Mouse (Mus musculus): ENCODE results near the gene Tlr7.

Gene Tlr7

DNA sequence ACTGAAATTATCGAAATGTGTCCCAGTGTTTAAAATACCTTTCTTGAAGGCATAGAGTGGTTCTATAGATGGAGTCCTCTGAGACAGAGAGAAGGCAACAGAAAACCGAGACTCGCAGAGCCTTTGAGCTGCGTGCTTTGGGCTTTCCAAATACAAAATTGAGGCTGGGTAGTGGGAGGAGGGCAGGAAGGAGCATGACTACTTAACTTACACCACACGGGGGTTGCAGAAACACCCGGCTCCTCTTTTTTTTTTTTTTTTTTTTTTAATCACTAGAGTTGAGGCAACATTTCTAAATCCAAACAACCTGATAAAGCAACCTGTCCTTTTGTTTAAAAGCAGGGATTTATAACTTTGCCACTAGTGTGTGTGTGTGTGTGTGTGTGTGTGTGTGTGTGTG lies at the start of gene Tlr7:
Gene Tlr7, minus strand, starts transcription at position 160 of the 400 bp plus-strand sequence.
- CTCF ChIA-PET = interaction anchor here (0.6 kb wide), 1 partner anchor 46 kb away, joined by 7 read pairs; no protein-coding TSS in a partner anchor

DNA sequence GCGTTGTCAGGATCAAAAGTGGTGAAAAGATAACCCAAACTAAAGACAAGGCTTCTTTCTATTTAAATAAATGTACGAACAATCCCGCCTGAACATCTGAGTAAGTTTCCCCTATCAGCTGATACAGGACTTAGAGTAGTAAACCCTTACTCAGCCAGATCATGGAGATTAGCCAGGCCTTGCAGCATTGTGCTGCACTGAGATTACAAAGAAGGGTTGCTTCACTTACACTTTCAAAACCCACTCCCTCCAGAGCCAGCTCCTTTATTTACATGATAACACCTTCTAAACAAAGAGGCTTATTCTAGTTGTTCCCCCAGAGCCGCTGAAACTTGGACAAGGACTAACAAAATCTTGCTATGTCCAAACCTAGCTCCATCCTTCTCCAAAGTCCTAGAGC lies 49.7 kb upstream of the Tlr7 start:
- CTCF ChIA-PET = no interaction called here

DNA sequence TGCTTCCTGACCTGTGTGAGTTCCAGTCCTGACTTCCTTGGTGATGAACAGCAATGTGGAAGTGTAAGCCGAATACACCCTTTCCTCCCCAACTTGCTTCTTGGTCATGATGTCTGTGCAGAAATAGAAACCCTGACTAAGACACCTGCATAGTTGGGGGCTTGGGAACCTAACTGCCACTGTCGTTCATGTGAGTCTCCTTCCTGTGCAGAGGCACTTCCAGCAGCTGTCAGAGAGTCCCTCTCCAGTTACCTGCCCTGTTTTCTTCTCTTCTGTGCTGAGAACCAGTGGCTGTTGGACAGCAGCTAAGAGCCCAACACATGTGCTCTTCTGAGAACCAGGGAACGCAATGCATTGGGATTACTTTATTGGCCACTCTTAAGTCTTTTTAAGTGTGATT lies 30.9 kb upstream of the Tlr7 start:
- CTCF ChIA-PET = interaction anchor here (1.2 kb wide), 1 partner anchor 8 kb away, joined by 3 read pairs; no protein-coding TSS in a partner anchor

DNA sequence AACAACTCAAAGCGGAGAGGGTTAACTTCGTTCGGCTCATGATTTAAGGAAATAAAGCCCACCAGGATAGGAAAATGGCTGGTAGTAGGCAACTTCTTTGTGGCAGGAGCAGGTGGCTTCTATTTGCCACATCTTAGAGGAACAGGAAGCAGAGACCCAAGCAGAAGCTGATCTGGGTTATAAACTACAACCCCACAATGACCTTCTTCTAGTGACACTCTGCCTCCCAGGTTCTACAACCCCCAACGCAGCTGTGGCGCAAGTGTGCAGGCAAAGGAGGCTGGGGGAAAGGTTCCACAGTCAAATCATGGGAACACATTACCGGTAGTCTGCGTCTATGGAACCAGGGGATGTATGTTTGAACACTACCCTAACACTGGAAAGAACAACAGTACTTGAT lies 29.3 kb upstream of the Tlr7 start:
- CTCF ChIA-PET = interaction anchor here (0.5 kb wide), 1 partner anchor 20 kb away, joined by 12 read pairs; no protein-coding TSS in a partner anchor

DNA sequence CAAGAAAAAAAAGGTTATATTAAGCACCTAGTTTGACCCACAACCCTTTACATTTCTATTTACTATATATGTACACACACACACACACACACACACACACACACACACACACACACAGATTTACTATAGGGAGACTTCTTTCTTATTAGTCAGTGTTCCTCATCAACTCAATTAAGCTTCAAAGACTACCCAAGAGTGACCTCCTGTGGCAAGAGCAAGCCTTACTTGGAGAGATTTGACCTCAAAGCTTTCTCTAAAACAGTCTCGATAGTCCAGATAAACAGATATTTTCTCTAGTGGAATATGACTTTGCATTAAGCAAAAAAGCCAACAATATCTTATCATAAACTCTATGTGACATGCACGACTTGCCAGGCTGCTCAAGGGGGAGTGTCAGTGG lies 27.1 kb upstream of the Tlr7 start:
- CTCF ChIA-PET = interaction anchor here (0.6 to 0.9 kb wide), 2 partner anchors 19 to 68 kb away, joined by 3 to 4 read pairs; no protein-coding TSS in a partner anchor

DNA sequence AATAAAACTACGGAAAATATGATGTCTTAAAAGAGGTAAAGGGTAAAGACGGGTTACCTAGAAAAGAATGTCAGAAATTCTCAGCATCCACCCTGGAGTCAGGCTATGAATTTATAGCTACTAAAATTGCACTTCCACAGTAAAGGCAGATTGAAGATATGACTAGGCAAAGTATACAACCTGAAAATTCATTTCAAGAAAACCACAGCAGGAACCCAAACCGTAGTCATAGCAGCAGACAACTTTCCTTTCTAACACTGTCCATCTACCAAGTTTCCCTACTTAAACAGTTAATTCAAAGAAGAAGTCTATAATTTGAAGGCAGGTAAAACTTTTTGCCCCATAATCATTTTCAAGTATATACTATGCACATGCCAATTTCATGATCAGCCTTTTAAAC lies 25.6 kb upstream of the Tlr7 start:
- CTCF ChIA-PET = no interaction called here

DNA sequence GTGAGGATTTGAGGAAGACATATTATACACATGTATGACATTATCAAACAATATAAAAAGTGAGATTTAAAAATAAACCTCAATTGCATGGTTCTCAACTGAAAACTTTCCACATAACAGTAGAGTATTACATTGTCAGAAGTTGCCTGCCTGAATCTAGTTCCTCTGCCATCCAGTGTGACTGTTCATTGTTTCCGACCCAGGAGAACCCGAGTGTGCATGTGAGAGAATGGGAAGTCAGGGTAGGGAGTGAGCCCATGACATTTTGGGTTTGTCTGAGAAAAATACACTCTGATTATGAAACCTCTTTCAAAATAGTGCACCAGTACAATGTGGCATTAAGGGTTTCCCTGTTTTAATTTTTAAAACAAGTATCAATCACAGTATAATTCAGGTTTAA lies 23.3 kb upstream of the Tlr7 start:
- CTCF ChIA-PET = no interaction called here

DNA sequence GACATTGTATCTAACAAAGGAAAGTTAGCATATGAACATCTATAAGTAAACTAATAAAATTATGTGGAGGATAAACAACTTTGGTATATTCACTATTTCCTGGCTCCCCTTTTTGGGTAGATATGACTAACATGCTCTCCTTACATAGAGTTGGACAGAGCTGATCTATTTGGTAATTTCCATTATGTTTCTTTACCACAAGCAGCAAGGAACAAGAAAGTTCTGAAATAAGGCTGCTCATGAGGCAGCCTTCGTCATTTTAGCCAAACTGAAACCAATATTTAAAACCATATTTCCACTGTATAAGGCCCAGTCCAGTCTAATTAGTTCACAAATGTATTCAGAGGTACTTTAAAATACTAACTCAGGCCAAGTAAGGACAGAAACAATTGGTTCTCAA lies 16.1 kb upstream of the Tlr7 start:
- CTCF ChIA-PET = interaction anchor here (0.6 to 0.7 kb wide), 2 partner anchors 390 to 1230 kb away, joined by 3 to 9 read pairs; no protein-coding TSS in a partner anchor

DNA sequence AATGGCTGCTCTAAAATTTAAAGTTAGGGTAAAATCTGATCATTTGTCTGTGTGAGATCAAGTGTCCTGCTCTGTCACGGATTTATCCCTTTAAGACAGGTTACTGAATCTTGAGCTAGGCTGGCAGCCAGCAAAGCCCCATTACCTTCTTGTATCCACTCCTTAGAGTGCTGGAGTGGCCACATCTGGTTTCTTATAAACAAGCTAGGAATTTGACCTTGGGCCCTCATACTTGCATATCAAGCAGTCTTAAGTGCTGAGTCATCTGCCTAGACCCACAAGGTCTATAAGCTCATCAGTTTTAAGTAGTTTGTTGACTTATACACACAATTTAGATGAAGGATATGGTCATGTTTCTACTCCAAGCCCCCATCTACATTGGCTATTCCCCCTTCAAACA lies 14.0 kb upstream of the Tlr7 start:
- CTCF ChIA-PET = no interaction called here

DNA sequence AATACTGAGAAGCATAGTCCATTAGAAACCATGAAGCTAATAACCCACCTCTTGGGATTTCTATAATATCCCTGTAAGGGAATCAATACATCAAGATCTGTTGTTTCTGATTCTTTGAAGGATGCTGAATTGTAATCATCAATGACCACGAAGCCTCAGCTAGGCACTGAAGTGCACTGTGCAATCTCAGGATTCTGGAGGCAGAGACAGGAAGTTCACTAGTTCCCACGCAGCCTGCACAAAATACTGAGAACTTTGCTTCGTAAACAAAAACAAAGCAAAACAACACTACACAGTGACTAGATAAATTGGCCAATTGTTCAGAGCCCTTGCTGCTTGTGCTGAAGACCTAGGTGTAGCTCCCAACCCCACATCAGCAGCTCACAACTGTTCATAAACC lies 11.5 kb upstream of the Tlr7 start:
- CTCF ChIA-PET = no interaction called here

DNA sequence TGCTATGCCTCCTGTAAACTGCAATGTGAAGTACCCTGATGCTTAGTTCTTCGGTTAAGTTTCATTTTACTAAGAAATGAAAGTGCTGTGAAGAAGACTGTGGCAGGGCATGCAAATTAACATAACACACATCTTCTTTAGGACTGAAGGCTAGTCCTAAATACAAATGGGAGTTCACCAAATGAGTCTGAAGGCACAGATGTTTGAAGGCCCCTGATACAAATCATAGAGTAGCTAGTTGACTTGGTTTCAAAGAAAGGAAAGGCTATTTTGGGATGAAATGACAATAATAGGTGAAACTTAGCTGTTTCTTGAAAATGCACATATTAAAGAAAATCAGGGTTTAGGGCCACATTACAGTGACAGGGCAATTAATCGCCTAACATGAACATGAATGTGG lies 9.8 kb upstream of the Tlr7 start:
- CTCF ChIA-PET = interaction anchor here (0.7 kb wide), 2 partner anchors 13 to 19 kb away, joined by 6 to 12 read pairs; no protein-coding TSS in a partner anchor

DNA sequence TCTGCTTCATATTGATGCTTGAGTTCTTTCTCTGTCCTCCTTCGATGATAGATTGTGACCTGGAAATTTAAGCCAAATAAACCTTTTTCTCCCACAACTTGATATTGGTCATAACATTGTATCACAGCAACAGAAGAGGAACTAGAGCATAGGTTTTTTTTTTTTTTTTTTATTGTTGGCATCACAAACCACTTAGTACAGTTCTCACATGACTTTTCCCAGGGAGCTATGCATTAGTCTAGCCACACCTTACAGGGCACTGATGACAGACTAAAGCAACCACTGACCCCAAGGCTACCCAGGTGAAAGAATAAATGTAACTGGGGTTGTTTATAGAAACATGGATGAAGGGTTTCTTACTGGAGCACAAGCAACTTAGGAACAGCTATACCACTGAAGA lies 7.6 kb upstream of the Tlr7 start:
- CTCF ChIA-PET = interaction anchor here (1.2 kb wide), 1 partner anchor 10 kb away, joined by 3 read pairs; no protein-coding TSS in a partner anchor

DNA sequence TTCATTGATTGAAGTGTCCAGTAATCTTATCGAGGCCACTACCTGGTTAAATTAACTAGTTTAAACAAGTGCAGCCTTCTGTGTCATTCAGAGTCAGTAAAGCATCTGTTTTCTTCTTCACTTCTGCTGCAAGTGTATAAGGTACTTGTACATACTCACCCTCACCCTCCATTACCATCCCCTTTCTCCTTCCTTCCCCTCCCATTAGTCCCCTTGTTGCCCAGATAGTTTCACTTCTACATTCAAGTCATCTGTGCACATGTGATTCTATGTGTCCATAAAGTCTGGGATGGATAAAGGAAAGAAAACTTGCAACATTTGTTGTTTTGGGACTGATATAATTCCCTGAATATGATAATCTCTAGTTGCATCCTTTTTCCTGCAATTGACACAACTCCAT lies 4.2 kb upstream of the Tlr7 start:
- CTCF ChIA-PET = no interaction called here

DNA sequence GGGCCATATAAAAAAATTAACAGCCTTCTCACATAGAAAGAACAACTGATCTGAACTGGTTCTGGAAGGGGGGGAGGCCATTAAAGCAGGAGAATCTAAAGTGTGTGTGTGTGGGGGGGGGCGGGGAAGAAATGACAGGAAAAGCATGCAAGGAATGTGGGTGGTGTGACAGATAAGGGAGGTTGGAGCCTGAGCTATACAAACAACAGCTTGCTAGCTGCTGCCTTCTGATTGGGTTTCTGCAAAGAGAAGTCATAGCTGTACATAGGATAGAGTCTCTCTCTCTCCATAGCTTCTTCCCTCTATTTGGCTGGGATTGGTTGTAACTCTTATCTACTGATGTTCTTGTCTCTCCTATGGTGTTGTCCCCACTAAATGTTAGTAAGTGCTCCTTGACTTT lies 2.2 kb upstream of the Tlr7 start:
- CTCF ChIA-PET = no interaction called here

DNA sequence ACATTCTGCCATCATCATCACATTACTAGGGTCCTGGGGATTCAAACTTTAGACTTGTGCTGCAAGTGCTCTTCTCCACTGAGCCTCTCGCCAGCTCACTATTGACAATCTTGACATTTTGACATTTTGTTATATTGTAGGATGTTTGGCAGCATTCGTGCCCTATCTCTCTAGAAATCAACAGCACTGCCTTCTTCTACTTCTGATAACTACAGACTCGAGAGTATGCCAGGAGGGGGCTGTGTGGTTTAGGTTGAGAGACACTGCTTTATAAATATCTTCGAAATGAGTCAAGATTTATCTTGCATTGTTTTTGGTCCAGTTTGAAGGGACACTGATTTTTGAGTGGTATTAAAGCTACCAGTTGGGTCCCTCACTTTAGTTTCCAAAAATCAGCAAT lies 635 bp upstream of the Tlr7 start:
- CTCF ChIA-PET = no interaction called here

DNA sequence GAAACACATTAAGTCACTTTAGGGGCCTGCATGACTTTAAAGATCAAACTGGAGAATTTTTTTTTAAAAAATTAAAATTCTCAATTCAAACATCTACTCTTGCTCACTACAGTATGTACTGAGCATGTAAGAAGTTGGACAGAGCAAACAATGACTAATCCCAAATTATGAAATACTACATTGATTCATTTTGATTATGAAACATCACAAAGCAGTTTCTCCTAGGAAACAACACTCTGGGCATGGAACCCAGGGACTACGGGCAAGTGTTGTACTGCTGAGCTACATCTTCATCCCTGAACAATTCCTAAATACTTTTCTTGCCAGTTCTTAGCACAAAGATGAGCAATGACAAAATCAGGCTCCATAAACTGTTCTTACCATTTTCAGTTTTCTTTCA lies 738 bp downstream of the Tlr7 start:
- CTCF ChIA-PET = no interaction called here

DNA sequence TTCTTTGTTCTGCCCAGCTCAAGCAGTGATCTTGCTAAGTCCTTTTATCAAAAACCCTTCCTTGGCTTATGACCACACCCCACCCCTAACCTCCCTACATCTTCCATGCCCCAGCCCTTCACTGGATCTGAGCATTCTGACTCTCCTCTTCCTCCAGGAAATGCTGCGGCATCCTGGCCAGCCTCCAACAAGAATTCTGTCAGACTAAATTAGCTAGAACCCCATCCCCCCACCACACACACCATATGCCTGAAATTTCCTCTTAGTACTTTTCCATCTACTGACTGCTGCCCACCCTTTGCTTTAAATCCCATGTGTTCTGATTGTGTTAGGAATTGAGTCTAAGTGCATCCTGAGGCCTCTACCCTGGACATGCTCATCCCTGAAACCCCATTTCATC lies 1.3 kb downstream of the Tlr7 start:
- CTCF ChIA-PET = no interaction called here

DNA sequence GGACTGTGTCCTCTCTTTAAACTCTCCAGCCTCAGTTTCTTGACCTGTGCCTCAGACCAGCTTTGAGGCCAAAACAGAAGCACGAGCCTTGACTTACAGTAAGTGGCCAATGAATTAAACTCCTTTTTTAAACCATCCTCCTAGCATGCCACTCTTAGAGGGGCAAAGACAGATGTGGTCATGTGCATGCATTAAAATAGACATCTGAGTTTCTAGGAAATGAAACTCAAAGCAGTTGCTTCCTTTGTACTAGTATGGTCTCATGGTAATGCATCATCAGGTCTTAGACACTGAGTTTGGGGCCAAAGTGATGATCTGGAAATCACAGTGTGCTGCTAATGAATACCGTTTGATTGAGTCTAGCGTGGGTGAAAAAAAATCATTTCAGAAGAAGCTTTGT lies 1.8 kb downstream of the Tlr7 start:
- CTCF ChIA-PET = interaction anchor here (1.0 kb wide), 1 partner anchor 10 kb away, joined by 3 read pairs; no protein-coding TSS in a partner anchor

DNA sequence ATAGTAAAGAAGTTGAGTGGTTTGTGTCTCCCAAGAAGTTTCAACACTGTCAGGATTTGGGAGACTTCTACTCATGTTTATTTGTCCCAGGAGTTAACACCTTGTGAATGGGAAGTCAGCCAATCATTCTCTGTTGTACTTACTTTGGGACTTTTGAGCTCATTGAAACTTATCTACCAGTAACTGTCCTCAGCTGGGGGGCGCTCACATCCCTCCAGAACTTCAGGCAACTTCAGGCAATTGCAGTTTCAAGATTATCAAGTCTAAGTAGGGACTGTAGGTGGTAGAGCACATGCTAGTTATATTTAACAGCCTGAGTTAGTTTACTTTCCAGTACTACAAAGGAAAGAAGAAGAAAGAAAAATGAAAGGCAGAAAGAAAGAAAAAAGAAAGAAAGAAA lies 6.6 kb downstream of the Tlr7 start:
- CTCF ChIA-PET = no interaction called here

DNA sequence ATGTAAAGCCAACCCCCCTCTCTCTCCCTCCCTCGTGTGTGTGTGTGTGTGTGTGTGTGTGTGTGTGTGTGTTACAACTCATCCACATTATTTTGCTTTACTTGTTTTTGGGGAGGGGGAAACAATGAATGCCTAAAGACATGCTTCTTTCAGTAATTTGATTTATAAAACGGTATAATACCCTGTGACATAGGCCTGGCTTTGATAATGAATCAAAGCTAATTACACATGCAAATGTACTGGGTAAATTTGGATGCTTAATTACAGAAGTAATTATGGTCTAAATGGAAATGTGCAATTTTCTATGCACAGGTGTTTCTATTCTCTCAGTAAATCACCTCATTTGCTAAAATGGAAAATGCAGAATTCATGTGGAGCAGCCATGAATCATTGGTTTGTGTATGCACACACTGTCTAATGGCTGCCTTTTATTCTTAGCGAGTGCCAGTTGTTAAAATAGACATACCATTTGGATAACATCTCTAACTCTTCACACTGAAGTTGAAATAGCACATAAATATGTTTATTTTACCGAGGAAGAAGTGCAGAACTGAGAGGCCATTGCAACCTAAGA lies 9.0 kb downstream of the Tlr7 start:
- CTCF ChIA-PET = no interaction called here

DNA sequence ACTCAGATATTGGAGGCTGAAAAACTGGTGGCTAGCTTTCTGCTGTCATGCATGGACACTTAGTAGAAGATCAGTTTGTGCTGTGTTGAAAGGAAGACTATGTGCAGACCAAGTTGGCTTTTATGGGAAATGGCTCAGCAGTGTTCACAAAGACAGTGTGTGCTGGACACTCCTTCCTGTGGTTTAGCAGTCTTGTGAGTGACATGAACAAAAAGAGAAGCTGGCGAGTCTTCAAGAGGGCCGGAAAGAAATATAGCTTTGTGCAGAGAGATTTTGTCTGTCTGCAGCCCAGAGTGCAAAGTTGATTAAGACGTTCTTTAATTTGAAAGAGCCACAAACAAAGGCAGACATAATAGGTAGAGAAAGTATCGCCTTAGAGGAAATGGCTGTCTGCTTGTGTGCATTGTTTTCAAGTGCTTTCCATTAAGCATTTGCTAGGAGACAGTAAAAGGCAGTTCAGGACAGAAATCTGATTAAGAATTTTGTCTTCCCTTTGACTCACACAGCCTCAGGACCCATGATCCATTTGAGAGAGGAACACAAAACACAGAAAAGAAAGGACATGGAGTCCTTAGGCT lies 11.4 kb downstream of the Tlr7 start:
- CTCF ChIA-PET = no interaction called here

DNA sequence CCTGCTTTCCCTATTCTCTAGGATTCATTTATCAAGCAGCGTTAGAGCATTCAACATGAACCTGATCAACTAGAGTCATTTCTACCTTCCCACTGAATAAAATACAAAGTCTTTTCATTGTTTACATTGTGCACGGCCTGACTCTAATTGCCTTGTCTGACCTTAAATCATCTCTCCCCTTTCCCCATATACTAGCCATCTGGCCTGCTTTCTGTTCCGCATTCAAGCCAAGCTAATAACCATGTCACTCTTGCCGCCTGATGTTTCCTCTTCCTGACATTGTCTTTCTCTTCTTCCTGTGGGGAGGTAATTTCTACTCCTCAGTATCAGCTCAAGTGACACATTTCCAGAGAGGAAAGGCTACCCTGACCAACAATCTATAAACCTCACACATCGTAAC lies 14.6 kb downstream of the Tlr7 start:
- CTCF ChIA-PET = no interaction called here

DNA sequence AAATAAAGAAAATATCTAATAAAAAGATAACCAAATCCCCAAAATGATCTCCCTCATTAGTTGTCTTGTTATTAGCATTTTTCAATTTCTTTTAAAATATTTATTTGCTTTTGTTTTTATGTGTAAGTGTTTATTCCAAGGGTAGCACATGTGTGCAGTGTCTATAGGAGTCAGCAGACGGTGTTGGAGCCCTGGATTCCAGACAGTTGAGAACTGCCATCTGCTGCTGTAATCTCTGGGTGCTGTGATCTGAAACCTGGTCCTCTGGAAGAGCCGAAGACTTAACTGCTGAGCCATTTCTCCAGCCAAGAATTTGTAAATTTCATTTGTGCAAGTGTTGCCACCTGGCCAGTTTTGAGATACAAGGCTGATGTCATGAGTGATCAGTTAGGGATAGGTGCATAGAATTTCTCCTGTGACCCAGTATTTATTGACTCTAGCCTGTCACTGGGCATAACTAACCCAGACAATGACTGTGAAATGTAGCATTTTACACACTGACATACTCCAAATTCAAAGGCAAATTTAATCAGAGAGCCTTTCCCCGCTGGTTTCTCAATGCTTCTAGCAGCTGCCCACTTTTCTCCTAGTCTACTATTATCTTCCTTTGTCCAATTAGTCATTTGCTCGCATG lies 15.1 kb downstream of the Tlr7 start:
- CTCF ChIA-PET = no interaction called here

Measured in spleen, embryonic (tissue).